Mouse (Mus musculus): ENCODE measurements around the gene Rflnb. TPM values are rescaled to one million over a fixed set of nuclear protein-coding genes. Genes with fewer than 3 reads are reported as not detected.

The Rflnb gene
- polyA plus RNA-seq, 1 experiment = 18.8 TPM

- H3K4me3 ChIP-seq (ENCODE audit: insufficient read depth, low read depth, low read length) = no peak overlapping the region
Observed at GRCm38 (mm10) chr11:76064411-76064810, 36.8 kb upstream of the Rflnb start.

GRCm38 (mm10) chr11:76060906-76061305 is 33.3 kb upstream of the Rflnb start:
- WGBS = 97% methylated on average over 2 of the region's 2 CpGs
- peaks cover 16% of the 10 kb centered on the region for H3K4me1 ChIP-seq (ENCODE audit: control insufficient read depth, insufficient read depth, low read length)
- TF ChIP-seq CTCF (conservative IDR thresholded peaks at IDR 0.05; ENCODE audit: insufficient read depth, insufficient read length, low read depth, low read length) (no peak), POLR2A (IDR thresholded peaks at IDR 0.05; ENCODE audit: low read depth, low read length) (no peak)
- DNase-seq = no peak
- no peaks in the 10 kb centered on the region for H3K36me3 ChIP-seq (ENCODE audit: control insufficient read depth, insufficient read depth, low read length)
- H3K27ac ChIP-seq (ENCODE audit: insufficient read depth, low read depth, low read length) = no peak overlapping the region
- H3K4me3 ChIP-seq (ENCODE audit: insufficient read depth, low read depth, low read length) = no peak overlapping the region
- H3K27me3 ChIP-seq (replicated peaks; ENCODE audit: control insufficient read depth, insufficient read depth, low read length) = no peaks in the 10 kb centered on the region

More at GRCm38 (mm10) chr11:76064411-76064810, 36.8 kb upstream of the Rflnb start:
- 65% methylated on average over 7 of the region's 7 CpGs for WGBS
- DNase-seq = no peak
- Histone ChIP-seq H3K4me1 (ENCODE audit: control insufficient read depth, insufficient read depth, low read length) (peaks cover 12% of the 10 kb centered on the region), H3K27me3 (replicated peaks; ENCODE audit: control insufficient read depth, insufficient read depth, low read length) (no peaks in the 10 kb centered on the region), H3K36me3 (ENCODE audit: control insufficient read depth, insufficient read depth, low read length) (no peaks in the 10 kb centered on the region), H3K27ac (ENCODE audit: insufficient read depth, low read depth, low read length) (no peak overlapping the region)
- TF ChIP-seq CTCF (conservative IDR thresholded peaks at IDR 0.05; ENCODE audit: insufficient read depth, insufficient read length, low read depth, low read length) (no peak), POLR2A (IDR thresholded peaks at IDR 0.05; ENCODE audit: low read depth, low read length) (no peak)

GRCm38 (mm10) chr11:76059971-76060370 is 32.4 kb upstream of the Rflnb start:
- Histone ChIP-seq H3K4me1 (ENCODE audit: control insufficient read depth, insufficient read depth, low read length) (peaks cover 18% of the 10 kb centered on the region), H3K4me3 (ENCODE audit: insufficient read depth, low read depth, low read length) (no peak overlapping the region), H3K36me3 (ENCODE audit: control insufficient read depth, insufficient read depth, low read length) (no peaks in the 10 kb centered on the region), H3K27ac (ENCODE audit: insufficient read depth, low read depth, low read length) (peak overlapping the region; percentile 33), H3K27me3 (replicated peaks; ENCODE audit: control insufficient read depth, insufficient read depth, low read length) (no peaks in the 10 kb centered on the region)
- 22% methylated on average over 7 of the region's 7 CpGs for WGBS
- peak; percentile 79 for DNase-seq
- TF ChIP-seq POLR2A (IDR thresholded peaks at IDR 0.05; ENCODE audit: low read depth, low read length) (no peak), CTCF (conservative IDR thresholded peaks at IDR 0.05; ENCODE audit: insufficient read depth, insufficient read length, low read depth, low read length) (no peak)

- peak; percentile 66 for DNase-seq
- Histone ChIP-seq H3K36me3 (ENCODE audit: control insufficient read depth, insufficient read depth, low read length) (no peaks in the 10 kb centered on the region), H3K4me3 (ENCODE audit: insufficient read depth, low read depth, low read length) (no peak overlapping the region), H3K27ac (ENCODE audit: insufficient read depth, low read depth, low read length) (no peak overlapping the region), H3K4me1 (ENCODE audit: control insufficient read depth, insufficient read depth, low read length) (peaks cover 18% of the 10 kb centered on the region), H3K27me3 (replicated peaks; ENCODE audit: control insufficient read depth, insufficient read depth, low read length) (no peaks in the 10 kb centered on the region)
- TF ChIP-seq CTCF (conservative IDR thresholded peaks at IDR 0.05; ENCODE audit: insufficient read depth, insufficient read length, low read depth, low read length) (no peak; the same call in 1 of the 2 replicates), POLR2A (IDR thresholded peaks at IDR 0.05; ENCODE audit: low read depth, low read length) (no peak)
- 32% methylated on average over 3 of the region's 3 CpGs for WGBS
Observed at GRCm38 (mm10) chr11:76056487-76056886, 28.9 kb upstream of the Rflnb start.

GRCm38 (mm10) chr11:76052496-76052895 is 24.9 kb upstream of the Rflnb start:
- DNase-seq = no peak
- no peaks in the 10 kb centered on the region for H3K27me3 ChIP-seq (replicated peaks; ENCODE audit: control insufficient read depth, insufficient read depth, low read length)
- H3K36me3 ChIP-seq (ENCODE audit: control insufficient read depth, insufficient read depth, low read length) = no peaks in the 10 kb centered on the region
- TF ChIP-seq POLR2A (IDR thresholded peaks at IDR 0.05; ENCODE audit: low read depth, low read length) (no peak), CTCF (conservative IDR thresholded peaks at IDR 0.05; ENCODE audit: insufficient read depth, insufficient read length, low read depth, low read length) (no peak)
- 0 out of 2 replicates have a peak, but pooled peaks cover 10% of the 10 kb centered on the region for H3K4me1 ChIP-seq (ENCODE audit: control insufficient read depth, insufficient read depth, low read length)
- H3K27ac ChIP-seq (ENCODE audit: insufficient read depth, low read depth, low read length) = no peak overlapping the region
- H3K4me3 ChIP-seq (ENCODE audit: insufficient read depth, low read depth, low read length) = no peak overlapping the region
- 96% methylated on average over 5 of the region's 5 CpGs for WGBS

GRCm38 (mm10) chr11:76050967-76051512 is 23.5 kb upstream of the Rflnb start:
- Histone ChIP-seq H3K27ac (ENCODE audit: insufficient read depth, low read depth, low read length) (no peak overlapping the region), H3K36me3 (ENCODE audit: control insufficient read depth, insufficient read depth, low read length) (no peaks in the 10 kb centered on the region), H3K4me1 (ENCODE audit: control insufficient read depth, insufficient read depth, low read length) (0 out of 2 replicates have a peak, but pooled peaks cover 9% of the 10 kb centered on the region), H3K4me3 (ENCODE audit: insufficient read depth, low read depth, low read length) (no peak overlapping the region), H3K27me3 (replicated peaks; ENCODE audit: control insufficient read depth, insufficient read depth, low read length) (no peaks in the 10 kb centered on the region)
- WGBS = 68% methylated on average over 5 of the region's 5 CpGs
- DNase-seq = no peak
- TF ChIP-seq POLR2A (IDR thresholded peaks at IDR 0.05; ENCODE audit: low read depth, low read length) = no peak
- TF ChIP-seq CTCF (conservative IDR thresholded peaks at IDR 0.05; ENCODE audit: insufficient read depth, insufficient read length, low read depth, low read length) = no peak

GRCm38 (mm10) chr11:76050509-76050908 is 22.9 kb upstream of the Rflnb start:
- no peaks in the 10 kb centered on the region for H3K27me3 ChIP-seq (replicated peaks; ENCODE audit: control insufficient read depth, insufficient read depth, low read length)
- no peaks in the 10 kb centered on the region for H3K36me3 ChIP-seq (ENCODE audit: control insufficient read depth, insufficient read depth, low read length)
- no peak overlapping the region for H3K4me3 ChIP-seq (ENCODE audit: insufficient read depth, low read depth, low read length)
- 35% methylated on average over 3 of the region's 3 CpGs for WGBS
- 0 out of 2 replicates have a peak, but pooled peaks cover 5% of the 10 kb centered on the region for H3K4me1 ChIP-seq (ENCODE audit: control insufficient read depth, insufficient read depth, low read length)
- TF ChIP-seq POLR2A (IDR thresholded peaks at IDR 0.05; ENCODE audit: low read depth, low read length) (no peak), CTCF (conservative IDR thresholded peaks at IDR 0.05; ENCODE audit: insufficient read depth, insufficient read length, low read depth, low read length) (no peak)
- H3K27ac ChIP-seq (ENCODE audit: insufficient read depth, low read depth, low read length) = no peak overlapping the region
- no peak for DNase-seq

Data from kidney, adult 2 months (tissue).